Mouse (Mus musculus) cerebellum, adult 2 months (tissue): Measurements from ENCODE around the gene Gtf2f1.

ENCODE experiments used
- CTCF ChIP-seq: fragments of 200-500 bp; IDR thresholded peaks from 2 replicates; pipeline ENCODE4 v1.5.1; 2011; ENCODE audit warnings: low read depth, mild to moderate bottlenecking, control low read depth, low read length, moderate library complexity, borderline replicate concordance; ENCODE audit not compliant: insufficient read depth
- POLR2A ChIP-seq: fragments of 200-500 bp; IDR thresholded peaks from 2 replicates; pipeline ENCODE4 v1.6.1; 2011; ENCODE audit warnings: low read length, control low read depth, borderline replicate concordance; ENCODE audit not compliant: insufficient read depth

DNA sequence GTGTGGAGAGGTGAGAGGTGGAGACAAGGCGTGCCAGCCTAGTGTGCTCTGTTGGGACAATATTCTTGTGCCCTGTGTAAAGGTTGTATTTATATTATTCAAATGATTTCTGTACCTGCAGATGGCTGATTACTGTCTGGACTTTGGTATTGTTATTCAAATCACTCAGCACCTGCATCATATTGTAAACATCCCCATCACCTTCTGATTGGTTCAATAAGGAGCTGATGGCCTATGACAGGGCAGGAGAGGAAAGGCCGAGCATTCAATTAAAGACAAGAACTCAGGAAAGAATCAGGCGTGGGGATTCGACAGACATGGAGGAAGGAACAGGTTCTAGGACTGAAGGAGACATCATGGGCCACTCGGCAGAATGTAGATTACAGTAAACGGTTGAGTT, 47.4 kb downstream of the Gtf2f1 start:
- TF ChIP-seq POLR2A: no peak
- TF ChIP-seq CTCF: no peak
